Mouse (Mus musculus) E14TG2a.4 (cell line): Measurements from ENCODE around the gene Adcy7.

Experiments used
- CTCF ChIP-seq: conservative IDR thresholded peaks from 2 replicates; pipeline ENCODE4 v1.5.1; 2014; ENCODE audit warnings: low read length
- NANOG ChIP-seq: IDR thresholded peaks from 2 replicates; pipeline ENCODE4 v1.6.1; 2014; ENCODE audit warnings: borderline replicate concordance, low read length, mixed read lengths
- POU5F1 ChIP-seq: IDR thresholded peaks from 2 replicates; pipeline ENCODE4 v1.6.1; 2014; ENCODE audit warnings: low read length, borderline replicate concordance

DNA sequence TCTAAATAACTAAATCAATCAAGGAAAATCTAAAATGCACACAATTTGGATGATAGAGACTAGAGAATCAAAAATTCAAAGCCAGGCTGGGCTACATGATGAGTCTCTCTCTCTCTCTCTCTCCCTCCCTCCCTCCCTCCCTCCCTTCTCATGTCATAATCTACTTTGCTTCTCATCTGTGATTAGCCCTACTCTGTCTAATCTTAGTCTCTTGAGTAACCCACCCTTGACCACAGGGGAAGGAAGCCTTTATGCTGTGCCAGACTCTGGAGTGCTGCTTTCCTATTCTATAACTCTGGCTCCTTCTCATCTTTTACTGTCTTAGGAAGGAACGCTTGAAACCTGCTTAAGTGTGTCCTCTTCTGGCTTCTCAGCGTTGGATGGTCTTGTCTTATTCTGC lies 99.3 kb downstream of the Adcy7 start:
- TF ChIP-seq CTCF: no peak
- no peak for TF ChIP-seq NANOG
- TF ChIP-seq POU5F1: no peak
